Comparison of ENCODE assay signal across 8 mouse cellular contexts in the genomic region with DNA sequence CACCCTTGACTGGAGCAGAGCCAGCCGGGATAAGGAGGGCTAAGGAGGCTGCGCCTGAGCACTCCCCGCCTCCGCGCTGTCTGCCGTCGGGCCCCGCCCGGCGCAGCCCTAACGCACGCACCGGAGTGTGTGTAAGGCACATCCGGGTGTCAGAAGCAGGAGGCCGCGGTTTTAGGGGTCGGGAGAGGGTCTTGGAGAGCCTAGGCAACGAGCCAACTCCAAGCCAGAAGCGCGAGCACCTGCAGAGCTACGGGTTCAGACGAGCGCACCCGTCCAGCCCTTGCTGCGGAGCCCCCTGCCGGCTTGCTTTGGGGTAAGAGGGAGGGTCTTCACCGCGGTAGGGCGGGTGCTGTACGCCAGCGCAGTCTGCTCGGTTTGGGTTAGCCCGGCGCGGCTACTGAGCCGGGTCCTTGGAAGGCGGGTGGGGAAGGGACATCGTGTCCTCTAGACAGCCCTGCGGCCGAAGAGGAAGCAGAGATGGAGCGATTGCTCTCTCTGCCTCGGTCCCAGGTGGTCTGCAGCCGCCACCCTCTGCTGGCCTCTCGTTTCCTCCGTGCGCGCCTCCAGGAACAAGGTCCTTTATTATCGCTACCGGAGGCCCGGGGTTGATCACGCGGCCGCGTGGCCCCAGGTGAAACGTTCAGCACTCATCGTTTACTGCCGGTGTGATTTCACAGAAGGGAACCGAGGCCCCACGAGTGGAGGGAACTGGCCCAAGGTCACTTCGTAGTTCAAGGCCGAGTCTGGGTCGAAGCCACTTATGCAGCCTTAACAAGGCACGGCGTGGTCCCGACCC. TPM values are rescaled to one million over a fixed set of nuclear protein-coding genes. Genes with fewer than 3 reads are reported as not detected.
DNase-seq lines count a peak whose midpoint lies in the region; ATAC-seq and TF ChIP-seq lines count a peak whose summit lies in the region.

No protein-coding gene starts in this region.

- no peak for TF ChIP-seq CTCF in Patski (IDR thresholded peaks at IDR 0.05)

- ATAC-seq in Patski, result peak; percentile 14
- peak; percentile 57 for ATAC-seq in intestine, embryonic 14.5 days (replicated peaks; ENCODE audit: low FRiP score, low TSS enrichment, low read depth)

- H3K9me3 ChIP-seq in intestine, embryonic 14.5 days (ENCODE audit: control insufficient read depth, low read length), result no peaks in the 10 kb centered on the region
- no peaks in the 10 kb centered on the region for H3K9me3 ChIP-seq in megakaryocyte, embryonic 14.5 days

- peak overlapping the region; percentile 66 for H3K27ac ChIP-seq in intestine, embryonic 14.5 days (ENCODE audit: low read depth)

- peak overlapping the region; percentile 91 for H3K4me2 ChIP-seq in intestine, embryonic 14.5 days (ENCODE audit: low read length)

- CTCF ChIA-PET in Patski (lab: Charles Lee), result no interaction called here

- intact Hi-C loops in left cerebral cortex, postnatal 14 days (cut with DNase I), result no loop called here

- under 1% methylated on average over 65 of the region's 65 CpGs for WGBS in intestine, embryonic 14.5 days

- H3K4me1 ChIP-seq in intestine, embryonic 14.5 days (replicated peaks; ENCODE audit: control insufficient read depth, insufficient read depth, low read length), result no peaks in the 10 kb centered on the region; the same call in 1 of the 2 replicates
- peaks cover 54% of the 10 kb centered on the region for H3K4me1 ChIP-seq in megakaryocyte, embryonic 14.5 days

- no peak for DNase-seq in Patski (ENCODE audit: low read depth, low spot score)
- peak; percentile 82 to 84 for DNase-seq in cerebellum, adult 18-20 months
- peak; percentile 39 for DNase-seq in forelimb bud, embryonic 11.5 days (ENCODE audit: low read depth, low spot score)
- peak; percentile 83 for DNase-seq in intestine, embryonic 14.5 days (ENCODE audit: low spot score)
- DNase-seq in left cerebral cortex, postnatal 14 days (ENCODE audit: low spot score in 2 of 2), result peak; percentile 89 to 90
- DNase-seq in right cerebral cortex, postnatal 36 days (ENCODE audit: low spot score in 2 of 2), result peak; percentile 83 to 87
- no peak for DNase-seq in adipocyte (ENCODE audit: low spot score)

- in situ Hi-C loops in Patski (cut with MboI; ENCODE audit: low pct_unique_long_range_greater_than_20kb), result no loop called here

- H3K9ac ChIP-seq in intestine, embryonic 14.5 days (ENCODE audit: low read length), result peak overlapping the region; percentile 45

- peak overlapping the region; percentile 55 for H3K4me3 ChIP-seq in intestine, embryonic 14.5 days (ENCODE audit: low read depth, low read length)
- H3K4me3 ChIP-seq in megakaryocyte, embryonic 14.5 days (replicated peaks), result peak overlapping the region; percentile 92

- POLR2A ChIA-PET in Patski (lab: Charles Lee), result no interaction called here

- no peaks in the 10 kb centered on the region for H3K36me3 ChIP-seq in intestine, embryonic 14.5 days (ENCODE audit: control insufficient read depth, insufficient read depth, low read length)
- no peaks in the 10 kb centered on the region for H3K36me3 ChIP-seq in megakaryocyte, embryonic 14.5 days (replicated peaks; ENCODE audit: low read length)

- H3K27me3 ChIP-seq in Patski, result peaks cover 3% of the 10 kb centered on the region
- H3K27me3 ChIP-seq in intestine, embryonic 14.5 days (replicated peaks; ENCODE audit: control insufficient read depth, insufficient read depth, low read length), result peaks cover 13% of the 10 kb centered on the region
- peaks cover 47% of the 10 kb centered on the region for H3K27me3 ChIP-seq in megakaryocyte, embryonic 14.5 days (replicated peaks)

RNA-seq across cellular contexts. Expression of a gene that starts 6.8 kb away (rescaled TPM):
- polyA plus RNA-seq in Patski (2021), result 26.7 TPM
- polyA plus RNA-seq in intestine, embryonic 14.5 days (2014; fragmentation: Nextera tagmentation; extraction: Ambion mirVana), result 55.6 and 68.3 TPM in 2 replicates
- 100 to 1,000 TPM; 233 to 253 TPM for total RNA-seq in left cerebral cortex, postnatal 14 days (2021)
- polyA plus RNA-seq in megakaryocyte, embryonic 14.5 days (2012; ENCODE audit: insufficient read depth, low replicate concordance), result 7.0 and 9.9 TPM in 2 replicates

Comparison
In these comparisons a context has a peak if more than half of its experiments do, and no peak if none do; other contexts are left out.
1. DNase-seq: peak in cerebellum, adult 18-20 months (2 of 2), forelimb bud, embryonic 11.5 days (single experiment), intestine, embryonic 14.5 days (single experiment), left cerebral cortex, postnatal 14 days (2 of 2) and right cerebral cortex, postnatal 36 days (2 of 2); none in Patski (single experiment) and adipocyte (single experiment).